Mouse (Mus musculus) B cell, adult (primary cell): ENCODE data around the gene Jchain. TPM values are rescaled to one million over a fixed set of nuclear protein-coding genes. Genes with fewer than 3 reads are reported as not detected.

Experiments used
- total RNA-seq: library from RNA; stranded (reverse); gene quantifications from 4 replicates; pipeline ENCODE4 v1.2.4, GENCODE M21; 2023; ENCODE audit not compliant: inconsistent age

The Jchain gene
- total RNA-seq, result 115 to 167 TPM (median 137 TPM) in 4 replicates

GRCm38 (mm10) chr5:88527657-88528056 is at the start of gene Jchain:
Gene Jchain (minus strand): TSS chr5:88527891.

DNA sequence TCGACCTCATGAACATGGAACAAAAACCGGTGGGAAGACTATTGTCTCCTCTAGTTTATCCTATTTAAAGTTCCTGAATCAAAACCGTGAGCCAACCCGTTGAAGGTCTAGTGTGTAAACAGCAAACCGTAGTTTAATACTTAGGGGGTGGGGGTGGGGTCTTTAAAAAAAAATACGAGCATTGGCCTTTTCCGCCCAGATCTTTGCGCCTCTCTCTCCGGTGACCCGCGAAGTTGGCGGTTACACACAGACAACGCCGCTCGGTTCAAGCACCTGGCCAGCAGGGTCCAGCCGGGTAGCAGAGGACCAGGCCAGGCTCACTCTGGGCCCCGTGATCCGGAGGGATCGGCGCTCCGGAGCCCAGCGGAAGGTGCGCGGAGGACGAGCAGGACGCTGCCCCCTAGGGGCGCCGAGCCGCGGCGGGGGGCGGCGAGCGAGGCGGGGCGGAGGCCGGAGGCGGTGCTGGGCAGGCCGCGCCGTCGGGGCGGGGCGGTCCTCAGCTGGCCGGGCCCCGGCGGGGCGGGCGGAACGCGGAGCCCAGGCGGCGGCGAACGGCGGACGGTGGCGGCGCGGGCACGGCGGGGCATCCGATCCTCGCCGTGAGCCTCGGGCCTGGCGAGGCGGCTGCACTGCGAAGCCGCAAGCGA is 36.9 kb upstream of the Jchain start, which contains the start of gene Rufy3:
Gene Rufy3 (plus strand): TSS at position 540 of the 647 bp plus-strand sequence.

DNA sequence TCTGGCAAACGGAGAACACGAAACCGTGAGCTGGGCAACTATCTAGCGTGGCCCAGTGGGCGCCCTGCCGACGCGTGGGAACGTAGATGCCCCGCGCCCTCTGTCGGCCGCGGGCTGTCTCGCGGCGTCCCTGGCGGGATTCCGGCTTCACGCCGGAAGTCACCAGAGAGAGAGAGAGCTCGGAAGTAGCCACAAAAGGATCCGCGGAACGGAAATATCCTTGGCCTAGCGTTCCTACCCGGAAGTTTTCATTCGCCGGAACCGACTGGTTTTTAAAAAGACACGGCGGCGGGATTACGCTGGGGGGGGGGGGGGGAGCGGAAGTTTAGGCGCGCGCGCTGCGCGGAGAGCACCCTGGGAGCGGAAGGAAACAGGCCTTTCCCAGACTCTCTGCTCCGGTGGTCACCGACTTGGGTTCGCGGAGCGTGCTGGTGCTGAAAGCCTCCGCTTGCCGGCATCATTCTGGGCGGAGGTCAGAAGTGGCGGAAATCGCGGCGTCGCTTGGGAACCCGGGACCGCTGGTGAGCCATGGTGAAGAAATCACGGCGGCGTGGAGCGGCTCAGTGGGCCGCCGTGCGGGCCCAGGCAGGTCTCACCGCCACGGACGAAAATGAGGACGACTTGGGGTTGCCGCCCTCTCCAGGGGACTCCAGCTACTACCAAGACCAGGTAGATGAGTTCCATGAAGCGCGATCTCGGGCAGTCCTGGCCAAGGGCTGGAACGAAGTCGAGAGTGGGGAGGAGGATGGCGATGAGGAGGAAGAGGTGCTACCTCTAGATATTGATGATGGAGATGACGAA is 26.6 kb upstream of the Jchain start, which contains the start of gene Utp3:
Gene Utp3 (plus strand): TSS at position 377 of the 801 bp plus-strand sequence.

GRCm38 (mm10) chr5:88487675-88488074 is 40.0 kb downstream of the Jchain start, which contains the start of gene Enam:
Gene Enam (plus strand): TSS chr5:88487975.

Other genes starting within 250 kb of the Jchain start
- not detected in 4 replicates for gene Prol1, start 210.6 kb downstream of the Jchain start, total RNA-seq
- gene Amtn, start 151.8 kb downstream of the Jchain start, total RNA-seq, result not detected in 4 replicates
- not detected in 4 replicates for gene Ambn, start 71.9 kb downstream of the Jchain start, total RNA-seq
- not detected in 4 replicates for gene Enam, start 39.9 kb downstream of the Jchain start, total RNA-seq
- 34.1 to 35.3 TPM (median 34.7 TPM) in 4 replicates for gene Utp3, start 26.6 kb upstream of the Jchain start, total RNA-seq
- 24.5 to 32.9 TPM (median 30.3 TPM) in 4 replicates for gene Rufy3, start 37.1 kb upstream of the Jchain start, total RNA-seq
- 43.9 to 51.5 TPM (median 44.9 TPM) in 4 replicates for gene Grsf1, start 148.3 kb upstream of the Jchain start, total RNA-seq
- gene Mob1b, start 193.0 kb upstream of the Jchain start, total RNA-seq, result 20.5 to 23.3 TPM (median 21.4 TPM) in 4 replicates
- gene Dck, start 237.1 kb upstream of the Jchain start, total RNA-seq, result 27.0 to 29.5 TPM (median 28.2 TPM) in 4 replicates